Mouse (Mus musculus): ENCODE data around the gene Gm11559.
"Not testable (repeated sequence)": the region's sequence is repeated elsewhere in the genome, so short reads cannot be mapped to it uniquely, and the experiment has no call there.

The Gm11559 gene

GRCm38 (mm10) chr11:99864176-99864575, at the start of gene Gm11559:
TSS of gene Gm11559 (plus strand) at chr11:99864476.
- not testable (repeated sequence) for DNase-seq (ENCODE audit: low read depth)

- DNase-seq (ENCODE audit: low read depth) = not testable (repeated sequence)
These were observed 48.7 kb upstream of the Gm11559 start, which contains the start of gene Gm11564 for GRCm38 (mm10) chr11:99815566-99815965. TSS of gene Gm11564 (minus strand) at chr11:99815666.

- DNase-seq (ENCODE audit: low read depth) = no peak
These were observed 26.3 kb upstream of the Gm11559 start, which contains the start of gene 2300003K06Rik for GRCm38 (mm10) chr11:99837966-99838365. TSS of gene 2300003K06Rik (minus strand) at chr11:99838066.

- no peak for DNase-seq (ENCODE audit: low read depth)
These were observed 22.1 kb upstream of the Gm11559 start for GRCm38 (mm10) chr11:99842185-99842584.

- DNase-seq (ENCODE audit: low read depth) = no peak
These were observed 17.5 kb upstream of the Gm11559 start for GRCm38 (mm10) chr11:99846746-99847145.

GRCm38 (mm10) chr11:99851508-99851907, 12.8 kb upstream of the Gm11559 start, which contains the start of gene Krtap4-16:
TSS of gene Krtap4-16 (minus strand) at chr11:99851608.
- no peak for DNase-seq (ENCODE audit: low read depth)

GRCm38 (mm10) chr11:99854121-99854520, 10.2 kb upstream of the Gm11559 start:
- no peak for DNase-seq (ENCODE audit: low read depth)

- DNase-seq (ENCODE audit: low read depth) = no peak
These were observed 6.7 kb upstream of the Gm11559 start, which contains the start of gene Gm11568 for GRCm38 (mm10) chr11:99857617-99858016. TSS of gene Gm11568 (plus strand) at chr11:99857917.

GRCm38 (mm10) chr11:99858761-99859160, 5.5 kb upstream of the Gm11559 start:
- no peak for DNase-seq (ENCODE audit: low read depth)

- not testable (repeated sequence) for DNase-seq (ENCODE audit: low read depth)
These were observed 8.8 kb downstream of the Gm11559 start, which contains the start of gene Krtap9-1 for GRCm38 (mm10) chr11:99873089-99873488. TSS of gene Krtap9-1 (plus strand) at chr11:99873389.

- not testable (repeated sequence) for DNase-seq (ENCODE audit: low read depth)
These were observed 14.6 kb downstream of the Gm11559 start, which contains the start of gene Gm11567 for GRCm38 (mm10) chr11:99878887-99879286. TSS of gene Gm11567 (plus strand) at chr11:99879187.

GRCm38 (mm10) chr11:99907620-99908019, 43.3 kb downstream of the Gm11559 start, which contains the start of gene Krtap31-1:
TSS of gene Krtap31-1 (plus strand) at chr11:99907920.
- no peak for DNase-seq (ENCODE audit: low read depth)

GRCm38 (mm10) chr11:99914451-99914850, 50.2 kb downstream of the Gm11559 start, which contains the start of gene Gm11565:
TSS of gene Gm11565 (plus strand) at chr11:99914751.
- no peak for DNase-seq (ENCODE audit: low read depth)
